Mouse (Mus musculus): Measurements from ENCODE around the gene Cfb.

- TF ChIP-seq CTCF (IDR thresholded peaks at IDR 0.05; ENCODE audit: low read depth), result no peak
- no peak for TF ChIP-seq EP300 (optimal IDR thresholded peaks at IDR 0.05)
These were observed 15.1 kb downstream of the Cfb start for GRCm38 (mm10) chr17:34847192-34847591.

Measured in stomach, postnatal 0 days (tissue).